Mouse (Mus musculus): Measurements from ENCODE around the gene Sesn3. TPM values are rescaled to one million over a fixed set of nuclear protein-coding genes. Genes with fewer than 3 reads are reported as not detected.

The Sesn3 gene
- polyA plus RNA-seq, 1 experiment from 2014 or later = 13.6 TPM

GRCm38 (mm10) chr9:14295680-14296440, 21.0 kb downstream of the Sesn3 start:
- 89% methylated on average over 8 of the region's 8 CpGs for WGBS
- no peaks in the 10 kb centered on the region for H3K27me3 ChIP-seq (ENCODE audit: insufficient read depth, poor library complexity, severe bottlenecking)
- H3K9me3 ChIP-seq = no peaks in the 10 kb centered on the region

GRCm38 (mm10) chr9:14297204-14297603, 22.3 kb downstream of the Sesn3 start:
- WGBS = 80% methylated on average over 5 of the region's 5 CpGs
- H3K4me1 ChIP-seq = peaks cover 4% of the 10 kb centered on the region; the same call in 1 of the 2 replicates
- H3K27ac ChIP-seq = no peak overlapping the region
- H3K27me3 ChIP-seq (ENCODE audit: insufficient read depth, poor library complexity, severe bottlenecking) = no peaks in the 10 kb centered on the region
- no peak overlapping the region for H3K4me3 ChIP-seq
- no peaks in the 10 kb centered on the region for H3K9me3 ChIP-seq
- no peaks in the 10 kb centered on the region for H3K36me3 ChIP-seq
- DNase-seq (ENCODE audit: low spot score) = no peak

More at GRCm38 (mm10) chr9:14295680-14296440, 21.0 kb downstream of the Sesn3 start:
- H3K27ac ChIP-seq = no peak overlapping the region
- no peak for DNase-seq (ENCODE audit: low spot score)
- no peak overlapping the region for H3K4me3 ChIP-seq
- peaks cover 4% of the 10 kb centered on the region; the same call in 1 of the 2 replicates for H3K4me1 ChIP-seq
- no peaks in the 10 kb centered on the region for H3K36me3 ChIP-seq

- no peak for DNase-seq (ENCODE audit: low spot score)
- Histone ChIP-seq H3K36me3 (no peaks in the 10 kb centered on the region), H3K27me3 (ENCODE audit: insufficient read depth, poor library complexity, severe bottlenecking) (no peaks in the 10 kb centered on the region), H3K4me1 (0 out of 2 replicates have a peak, but pooled peaks cover 2% of the 10 kb centered on the region), H3K27ac (no peak overlapping the region), H3K4me3 (no peak overlapping the region), H3K9me3 (no peaks in the 10 kb centered on the region)
Observed at GRCm38 (mm10) chr9:14299819-14300218, 25.0 kb downstream of the Sesn3 start.

GRCm38 (mm10) chr9:14300795-14301194, 25.9 kb downstream of the Sesn3 start:
- H3K27ac ChIP-seq = no peak overlapping the region
- H3K4me1 ChIP-seq = 0 out of 2 replicates have a peak, but pooled peaks cover 2% of the 10 kb centered on the region
- H3K36me3 ChIP-seq = no peaks in the 10 kb centered on the region
- no peaks in the 10 kb centered on the region for H3K9me3 ChIP-seq
- H3K27me3 ChIP-seq (ENCODE audit: insufficient read depth, poor library complexity, severe bottlenecking) = no peaks in the 10 kb centered on the region
- DNase-seq (ENCODE audit: low spot score) = no peak
- H3K4me3 ChIP-seq = no peak overlapping the region
- 85% methylated on average over 6 of the region's 6 CpGs for WGBS

GRCm38 (mm10) chr9:14304262-14304968, 29.5 kb downstream of the Sesn3 start:
- Histone ChIP-seq H3K27me3 (ENCODE audit: insufficient read depth, poor library complexity, severe bottlenecking) (no peaks in the 10 kb centered on the region), H3K27ac (no peak overlapping the region), H3K36me3 (peaks cover 10% of the 10 kb centered on the region; the same call in 1 of the 2 replicates), H3K4me1 (0 out of 2 replicates have a peak, but pooled peaks cover 2% of the 10 kb centered on the region), H3K4me3 (no peak overlapping the region), H3K9me3 (no peaks in the 10 kb centered on the region)
- no peak for DNase-seq (ENCODE audit: low spot score)
- WGBS = 75% methylated on average over 9 of the region's 9 CpGs

GRCm38 (mm10) chr9:14307341-14307740, 32.5 kb downstream of the Sesn3 start:
- no peak for DNase-seq (ENCODE audit: low spot score)
- H3K9me3 ChIP-seq = no peaks in the 10 kb centered on the region
- H3K27ac ChIP-seq = no peak overlapping the region
- H3K27me3 ChIP-seq (ENCODE audit: insufficient read depth, poor library complexity, severe bottlenecking) = no peaks in the 10 kb centered on the region
- peaks cover 17% of the 10 kb centered on the region; the same call in 1 of the 2 replicates for H3K36me3 ChIP-seq
- WGBS = 68% methylated on average over 3 of the region's 3 CpGs
- H3K4me1 ChIP-seq = 0 out of 2 replicates have a peak, but pooled peaks cover 2% of the 10 kb centered on the region
- no peak overlapping the region for H3K4me3 ChIP-seq

GRCm38 (mm10) chr9:14313968-14314367, 39.1 kb downstream of the Sesn3 start:
- 90% methylated on average over 3 of the region's 3 CpGs for WGBS
- no peak overlapping the region for H3K27ac ChIP-seq
- DNase-seq (ENCODE audit: low spot score) = no peak

GRCm38 (mm10) chr9:14314477-14314876, 39.6 kb downstream of the Sesn3 start:
- 84% methylated on average over 7 of the region's 7 CpGs for WGBS
- H3K9me3 ChIP-seq = no peaks in the 10 kb centered on the region
- H3K36me3 ChIP-seq = peaks cover 35% of the 10 kb centered on the region
- no peak overlapping the region for H3K4me3 ChIP-seq
- no peaks in the 10 kb centered on the region for H3K27me3 ChIP-seq (ENCODE audit: insufficient read depth, poor library complexity, severe bottlenecking)
- no peaks in the 10 kb centered on the region for H3K4me1 ChIP-seq
- H3K27ac ChIP-seq = no peak overlapping the region
- DNase-seq (ENCODE audit: low spot score) = peak; percentile 64

More at GRCm38 (mm10) chr9:14313968-14314367, 39.1 kb downstream of the Sesn3 start:
- no peaks in the 10 kb centered on the region for H3K27me3 ChIP-seq (ENCODE audit: insufficient read depth, poor library complexity, severe bottlenecking)
- H3K4me1 ChIP-seq = no peaks in the 10 kb centered on the region
- peaks cover 36% of the 10 kb centered on the region for H3K36me3 ChIP-seq
- no peaks in the 10 kb centered on the region for H3K9me3 ChIP-seq
- H3K4me3 ChIP-seq = no peak overlapping the region

GRCm38 (mm10) chr9:14316618-14317017, 41.8 kb downstream of the Sesn3 start:
- H3K27ac ChIP-seq = no peak overlapping the region
- H3K4me1 ChIP-seq = no peaks in the 10 kb centered on the region
- H3K36me3 ChIP-seq = peaks cover 41% of the 10 kb centered on the region
- DNase-seq (ENCODE audit: low spot score) = peak; percentile 24
- 86% methylated on average over 1 of the region's 1 CpGs for WGBS
- no peaks in the 10 kb centered on the region for H3K9me3 ChIP-seq
- H3K27me3 ChIP-seq (ENCODE audit: insufficient read depth, poor library complexity, severe bottlenecking) = no peaks in the 10 kb centered on the region
- no peak overlapping the region for H3K4me3 ChIP-seq

GRCm38 (mm10) chr9:14335829-14336228, 61.0 kb downstream of the Sesn3 start:
- Histone ChIP-seq H3K36me3 (no peaks in the 10 kb centered on the region), H3K4me1 (0 out of 2 replicates have a peak, but pooled peaks cover 3% of the 10 kb centered on the region), H3K27ac (no peak overlapping the region), H3K4me3 (no peak overlapping the region), H3K9me3 (no peaks in the 10 kb centered on the region), H3K27me3 (ENCODE audit: insufficient read depth, poor library complexity, severe bottlenecking) (no peaks in the 10 kb centered on the region)
- 79% methylated on average over 4 of the region's 4 CpGs for WGBS
- DNase-seq (ENCODE audit: low spot score) = no peak

- no peaks in the 10 kb centered on the region for H3K36me3 ChIP-seq
- 0 out of 2 replicates have a peak, but pooled peaks cover 3% of the 10 kb centered on the region for H3K4me1 ChIP-seq
- no peak overlapping the region for H3K4me3 ChIP-seq
- 75% methylated on average over 3 of the region's 3 CpGs for WGBS
- no peak for DNase-seq (ENCODE audit: low spot score)
- no peak overlapping the region for H3K27ac ChIP-seq
- H3K9me3 ChIP-seq = no peaks in the 10 kb centered on the region
- H3K27me3 ChIP-seq (ENCODE audit: insufficient read depth, poor library complexity, severe bottlenecking) = no peaks in the 10 kb centered on the region
Observed at GRCm38 (mm10) chr9:14336901-14337300, 62.0 kb downstream of the Sesn3 start.

- Histone ChIP-seq H3K27ac (no peak overlapping the region), H3K4me1 (no peaks in the 10 kb centered on the region), H3K9me3 (no peaks in the 10 kb centered on the region), H3K4me3 (no peak overlapping the region), H3K36me3 (no peaks in the 10 kb centered on the region), H3K27me3 (ENCODE audit: insufficient read depth, poor library complexity, severe bottlenecking) (0 out of 2 replicates have a peak, but pooled peaks cover 5% of the 10 kb centered on the region)
- no peak for DNase-seq (ENCODE audit: low spot score)
- 62% methylated on average over 3 of the region's 3 CpGs for WGBS
Observed at GRCm38 (mm10) chr9:14338701-14339100, 63.8 kb downstream of the Sesn3 start.

Data from heart, embryonic 10.5 days (tissue).